Mouse (Mus musculus): ENCODE measurements at regions not wholly inside any gene's neighbourhood (a gene's known extent, or its start where the extent isn't known, plus 50 kb on each side); places are given as distances from the start of the nearest gene placed in this dataset.

- Histone ChIP-seq H3K9ac (ENCODE audit: control insufficient read depth, low read depth, low read length, poor library complexity, severe bottlenecking) (no peak overlapping the region), H3K27me3 (ENCODE audit: control insufficient read depth in 1 of 2, insufficient read depth in 2 of 2, low read length in 2 of 2) (no peaks in the 10 kb centered on the region), H3K4me3 (ENCODE audit: control insufficient read depth in 1 of 2, insufficient read depth in 1 of 2, low read depth in 2 of 2, low read length in 2 of 2) (no peak overlapping the region), H3K4me1 (ENCODE audit: control insufficient read depth in 1 of 2, insufficient read depth in 2 of 2, low read length in 2 of 2) (no peaks in the 10 kb centered on the region), H3K27ac (ENCODE audit: control insufficient read depth, low read depth, low read length) (no peak overlapping the region), H3K9me3 (replicated peaks; ENCODE audit: insufficient read depth, low read length) (no peaks in the 10 kb centered on the region), H3K79me2 (ENCODE audit: control insufficient read depth, insufficient read depth, low read length, poor library complexity) (no peaks in the 10 kb centered on the region), H3K36me3 (ENCODE audit: control insufficient read depth in 1 of 2, insufficient read depth in 2 of 2, low read length in 2 of 2) (no peaks in the 10 kb centered on the region)
- no peak for TF ChIP-seq NRF1 (IDR thresholded peaks at IDR 0.05; ENCODE audit: insufficient read depth, low read depth, low read length, poor library complexity, severe bottlenecking)
- TF ChIP-seq USF2 (IDR thresholded peaks at IDR 0.05; ENCODE audit: borderline replicate concordance in 1 of 2, insufficient read depth in 1 of 2, low read depth in 1 of 2, low read length in 2 of 2) = no peak
- TF ChIP-seq TCF12 (IDR thresholded peaks at IDR 0.05; ENCODE audit: low read depth, low read length) = no peak
- no peak for TF ChIP-seq GATA1 (IDR thresholded peaks at IDR 0.05; ENCODE audit: low read depth, low read length)
- no peak for TF ChIP-seq MYC (IDR thresholded peaks at IDR 0.05; ENCODE audit: low read depth, low read length)
- TF ChIP-seq UBTF (IDR thresholded peaks at IDR 0.05; ENCODE audit: borderline replicate concordance, insufficient read depth, low read depth, low read length) = no peak
- no peak for TF ChIP-seq MEF2A (IDR thresholded peaks at IDR 0.05; ENCODE audit: extremely low read depth, insufficient replicate concordance, low read depth, low read length, poor library complexity, severe bottlenecking)
- no peak for TF ChIP-seq KAT2A (conservative IDR thresholded peaks at IDR 0.05; ENCODE audit: low read depth, low read length)
- no peak for TF ChIP-seq USF1 (IDR thresholded peaks at IDR 0.05; ENCODE audit: low read depth, low read length)
- DNase-seq (ENCODE audit: low read depth, low spot score) = no peak
Measured at GRCm38 (mm10) chr15:32110659-32111058, 66.4 kb upstream of the Tas2r119 start.
